Mouse (Mus musculus): ENCODE results near the gene Slfn14. TPM values are rescaled to one million over a fixed set of nuclear protein-coding genes. Genes with fewer than 3 reads are reported as not detected.
A peak's percentile ranks its signal among the peaks of the same experiment; 100 is the strongest.
"Not testable (repeated sequence)": the region's sequence is repeated elsewhere in the genome, so short reads cannot be mapped to it uniquely, and the experiment has no call there.

The Slfn14 gene
- 0.09 and 0.37 TPM in 2 replicates for polyA plus RNA-seq (2016; fragmentation: Nextera tagmentation; extraction: Ambion mirVana)

DNA sequence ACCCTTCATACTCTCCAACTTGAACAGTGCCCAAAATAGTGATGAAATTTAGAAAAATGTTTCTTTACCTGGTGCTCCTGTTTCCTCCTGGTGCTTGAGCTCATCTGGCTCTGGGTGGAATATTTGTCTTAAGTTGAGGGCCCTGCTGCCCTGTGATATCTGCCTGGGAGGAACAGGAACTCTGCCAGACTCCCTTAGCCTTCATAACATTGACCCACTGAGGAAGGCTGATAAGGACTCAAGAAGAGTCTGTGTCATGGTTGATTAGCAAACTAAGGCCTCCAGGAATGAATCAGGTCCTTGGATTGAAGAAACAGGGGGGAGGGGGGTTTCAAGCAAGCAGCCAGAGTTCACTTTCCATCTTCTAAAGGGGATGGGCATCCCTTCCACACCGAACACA, at the start of gene Slfn14:
TSS of gene Slfn14 (minus strand) at position 161 of the 400 bp plus-strand sequence.
- H3K9me3 ChIP-seq: no peaks in the 10 kb centered on the region
- WGBS: 83% methylated on average over 1 of the region's 1 CpGs
- H3K27ac ChIP-seq (replicated peaks): no peak within 1 kb of the TSS
- no peak for DNase-seq (ENCODE audit: low spot score)
- peaks cover 9% of the 10 kb centered on the region for H3K4me1 ChIP-seq
- H3K4me3 ChIP-seq: 0 out of 2 replicates have a peak within 1 kb of the TSS, but pooled peaks have one; percentile 9
- no peaks in the 10 kb centered on the region for H3K36me3 ChIP-seq (replicated peaks)
- H3K27me3 ChIP-seq (replicated peaks; ENCODE audit: low read depth, poor library complexity, severe bottlenecking): no peaks in the 10 kb centered on the region

DNA sequence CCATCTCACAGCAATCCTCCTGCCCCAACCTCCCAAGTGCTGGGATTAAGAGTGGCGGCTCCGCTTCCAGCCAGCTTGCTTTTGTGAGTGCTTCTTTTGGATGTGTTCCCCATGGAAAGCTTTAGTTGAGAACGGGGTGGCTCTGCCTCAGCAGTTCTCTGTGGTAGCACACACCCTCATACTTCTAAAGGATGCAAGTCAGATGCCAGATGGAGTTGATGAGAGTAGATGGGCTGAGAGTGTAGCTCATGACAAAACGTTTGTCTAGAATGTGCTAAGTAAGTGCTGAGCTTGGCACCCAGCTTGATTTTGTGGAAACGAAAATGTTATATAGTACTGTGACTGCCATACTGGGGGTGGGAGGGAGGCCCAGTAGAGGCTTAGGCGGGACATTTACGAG, 49.3 kb upstream of the Slfn14 start:
- 95% methylated on average over 7 of the region's 7 CpGs for WGBS

DNA sequence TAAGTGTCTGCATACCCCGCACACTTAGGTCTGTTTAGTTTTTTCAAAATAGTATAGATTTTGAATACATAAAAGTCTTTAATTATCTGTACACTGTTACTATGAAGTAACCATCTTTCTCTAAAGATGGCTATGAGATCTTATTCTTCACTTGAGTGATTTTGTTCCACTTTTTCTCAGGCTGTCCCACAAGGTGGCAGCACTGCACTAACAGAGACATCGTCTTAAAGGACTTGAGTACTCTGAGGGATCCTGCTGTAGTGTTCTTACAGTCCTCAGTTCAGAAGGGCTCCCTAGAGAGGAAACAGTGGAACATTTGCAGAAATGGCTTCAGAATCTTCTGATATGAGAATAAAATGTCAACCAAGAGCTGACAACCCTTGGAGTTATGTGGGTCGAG, 40.9 kb upstream of the Slfn14 start:
- 65% methylated on average over 3 of the region's 3 CpGs for WGBS
- Histone ChIP-seq H3K27me3 (replicated peaks; ENCODE audit: low read depth, poor library complexity, severe bottlenecking) (no peaks in the 10 kb centered on the region), H3K4me3 (no peak overlapping the region), H3K36me3 (replicated peaks) (peaks cover 80% of the 10 kb centered on the region), H3K4me1 (no peaks in the 10 kb centered on the region), H3K9me3 (no peaks in the 10 kb centered on the region), H3K27ac (replicated peaks) (no peak overlapping the region)
- DNase-seq (ENCODE audit: low spot score): peak; percentile 40

More for the DNA sequence above, 49.3 kb upstream of the Slfn14 start:
- Histone ChIP-seq H3K36me3 (replicated peaks) (peaks cover 88% of the 10 kb centered on the region), H3K27ac (replicated peaks) (no peak overlapping the region), H3K9me3 (no peaks in the 10 kb centered on the region), H3K4me3 (no peak overlapping the region), H3K27me3 (replicated peaks; ENCODE audit: low read depth, poor library complexity, severe bottlenecking) (no peaks in the 10 kb centered on the region), H3K4me1 (no peaks in the 10 kb centered on the region)
- no peak for DNase-seq (ENCODE audit: low spot score)

DNA sequence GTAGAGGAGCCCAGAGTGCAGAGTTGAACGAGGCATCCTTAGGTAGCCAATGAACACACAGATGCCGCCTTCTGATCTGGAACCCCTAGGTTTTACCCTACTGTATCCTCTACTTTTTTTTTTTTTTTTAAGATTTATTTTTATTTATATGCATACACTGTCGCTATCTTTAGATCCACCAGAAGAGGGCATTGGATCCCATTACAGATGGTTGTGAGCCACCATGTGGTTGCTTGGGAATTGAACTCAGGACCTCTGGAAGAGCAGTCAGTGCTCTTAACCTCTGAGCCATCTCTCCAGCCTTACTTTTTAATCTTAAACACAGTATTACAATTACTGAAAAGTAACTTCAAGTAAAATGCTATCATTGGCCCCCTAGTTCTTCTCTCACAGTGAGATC, 40.2 kb upstream of the Slfn14 start:
- H3K36me3 ChIP-seq (replicated peaks): peaks cover 85% of the 10 kb centered on the region
- not testable (repeated sequence) for H3K27me3 ChIP-seq (replicated peaks; ENCODE audit: low read depth, poor library complexity, severe bottlenecking); DNase-seq (ENCODE audit: low spot score); H3K4me3 ChIP-seq; H3K9me3 ChIP-seq; H3K4me1 ChIP-seq; H3K27ac ChIP-seq (replicated peaks)
- whole genome bisulfite sequencing: 86% methylated on average over 3 of the region's 3 CpGs

DNA sequence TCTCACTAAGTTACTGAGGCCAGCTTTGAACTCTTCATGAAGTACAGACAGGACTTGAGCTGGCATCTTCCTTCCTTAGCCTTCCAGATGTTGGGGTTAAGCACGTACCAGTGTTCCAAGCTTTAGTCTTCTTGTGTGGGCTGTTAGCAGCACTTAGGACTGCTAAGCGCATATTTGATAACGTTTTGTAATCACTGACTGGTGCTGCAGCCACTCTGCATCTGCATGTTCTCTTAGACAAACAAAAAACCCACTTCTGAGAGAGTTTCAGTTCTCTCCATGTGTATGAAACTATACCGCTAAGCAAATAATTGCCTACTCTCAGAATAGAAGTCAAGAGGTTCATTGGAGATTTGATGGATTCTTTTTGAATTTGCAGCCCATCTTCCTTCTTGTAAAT, 32.5 kb upstream of the Slfn14 start:
- peaks cover 93% of the 10 kb centered on the region for H3K36me3 ChIP-seq (replicated peaks)
- H3K4me1 ChIP-seq: no peaks in the 10 kb centered on the region
- DNase-seq (ENCODE audit: low spot score): no peak
- WGBS: 89% methylated on average over 4 of the region's 4 CpGs
- H3K4me3 ChIP-seq: no peak overlapping the region
- H3K27ac ChIP-seq (replicated peaks): no peak overlapping the region
- H3K9me3 ChIP-seq: no peaks in the 10 kb centered on the region
- no peaks in the 10 kb centered on the region for H3K27me3 ChIP-seq (replicated peaks; ENCODE audit: low read depth, poor library complexity, severe bottlenecking)

DNA sequence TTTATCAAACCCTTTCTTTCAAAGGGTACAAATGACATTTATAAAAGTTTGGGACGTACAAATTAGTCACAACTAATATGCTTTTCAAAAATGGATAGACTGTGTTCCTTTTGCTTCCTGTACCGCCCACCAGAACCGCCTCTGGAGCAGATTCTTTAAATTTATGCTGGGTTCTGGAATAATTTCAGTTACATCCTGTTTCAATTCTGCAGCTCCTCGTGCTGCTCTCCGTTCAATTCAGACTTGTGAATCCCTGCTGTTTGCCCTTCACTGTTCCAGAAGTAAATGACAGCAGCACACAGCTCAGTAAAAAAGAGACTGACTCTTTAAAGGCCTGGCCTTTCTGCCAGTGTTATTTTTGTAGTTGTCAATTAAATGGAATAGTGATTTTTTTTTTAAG, 25.9 kb upstream of the Slfn14 start:
- Histone ChIP-seq H3K36me3 (replicated peaks) (peaks cover 70% of the 10 kb centered on the region), H3K4me3 (no peak overlapping the region), H3K4me1 (no peaks in the 10 kb centered on the region), H3K27me3 (replicated peaks; ENCODE audit: low read depth, poor library complexity, severe bottlenecking) (no peaks in the 10 kb centered on the region), H3K27ac (replicated peaks) (no peak overlapping the region), H3K9me3 (no peaks in the 10 kb centered on the region)
- 87% methylated on average over 5 of the region's 5 CpGs for WGBS
- DNase-seq (ENCODE audit: low spot score): no peak

DNA sequence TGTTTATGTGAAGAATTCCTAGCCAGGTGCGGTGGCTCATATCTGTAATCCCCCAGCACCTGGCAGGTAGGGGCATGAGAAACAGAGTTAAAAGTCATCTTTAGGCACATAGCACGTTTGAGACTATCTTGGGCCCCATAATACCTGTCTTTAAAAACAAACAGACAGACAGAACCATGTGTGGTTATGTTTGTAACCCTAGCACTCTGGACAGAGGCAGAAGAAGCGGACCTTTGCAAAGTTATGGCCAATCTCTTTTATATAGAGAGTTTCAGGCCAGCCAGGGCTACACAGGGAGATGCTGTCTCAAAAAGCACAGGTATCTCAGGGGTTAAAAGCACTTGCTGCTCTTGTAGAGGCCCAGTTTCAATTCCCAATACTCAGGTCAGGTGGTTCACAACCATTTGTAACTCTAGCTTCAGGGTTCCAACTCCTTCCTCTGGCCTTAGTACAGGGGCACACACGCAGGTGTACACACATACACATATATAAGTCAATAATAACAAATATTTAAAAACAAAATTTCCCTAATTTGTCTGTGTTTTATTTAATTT, 20.3 kb upstream of the Slfn14 start:
- WGBS: 77% methylated on average over 4 of the region's 4 CpGs

DNA sequence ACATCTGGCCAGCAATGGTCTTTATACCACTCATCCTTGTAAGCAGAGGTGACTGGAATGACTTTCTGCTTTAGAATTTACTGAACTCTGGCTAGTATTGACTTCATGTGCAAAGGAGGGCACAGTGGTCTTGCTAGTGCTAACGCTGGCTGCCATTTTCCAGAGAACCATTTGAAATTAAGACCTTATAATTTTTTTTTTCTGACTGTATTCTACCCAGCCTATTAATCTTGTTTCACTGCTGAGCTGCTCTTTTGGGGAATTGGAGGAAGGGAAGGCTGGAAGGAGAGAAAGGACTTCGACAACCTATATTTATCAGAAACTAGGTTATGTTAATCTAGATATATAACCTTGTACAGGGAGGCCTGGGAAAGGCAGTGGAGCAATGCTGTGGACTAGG, 18.0 kb upstream of the Slfn14 start:
- Histone ChIP-seq H3K36me3 (replicated peaks) (peaks cover 19% of the 10 kb centered on the region), H3K4me1 (peaks cover 34% of the 10 kb centered on the region), H3K27ac (replicated peaks) (no peak overlapping the region), H3K9me3 (no peaks in the 10 kb centered on the region), H3K27me3 (replicated peaks; ENCODE audit: low read depth, poor library complexity, severe bottlenecking) (no peaks in the 10 kb centered on the region), H3K4me3 (peak overlapping the region; percentile 87; the same call in 1 of the 2 replicates)
- DNase-seq (ENCODE audit: low spot score): no peak
- WGBS: 96% methylated on average over 2 of the region's 2 CpGs

More for the DNA sequence above, 20.3 kb upstream of the Slfn14 start:
- Histone ChIP-seq H3K4me3 (no peak overlapping the region), H3K36me3 (replicated peaks) (peaks cover 30% of the 10 kb centered on the region), H3K4me1 (peaks cover 27% of the 10 kb centered on the region), H3K27ac (replicated peaks) (no peak overlapping the region), H3K9me3 (no peaks in the 10 kb centered on the region), H3K27me3 (replicated peaks; ENCODE audit: low read depth, poor library complexity, severe bottlenecking) (no peaks in the 10 kb centered on the region)
- DNase-seq (ENCODE audit: low spot score): no peak

DNA sequence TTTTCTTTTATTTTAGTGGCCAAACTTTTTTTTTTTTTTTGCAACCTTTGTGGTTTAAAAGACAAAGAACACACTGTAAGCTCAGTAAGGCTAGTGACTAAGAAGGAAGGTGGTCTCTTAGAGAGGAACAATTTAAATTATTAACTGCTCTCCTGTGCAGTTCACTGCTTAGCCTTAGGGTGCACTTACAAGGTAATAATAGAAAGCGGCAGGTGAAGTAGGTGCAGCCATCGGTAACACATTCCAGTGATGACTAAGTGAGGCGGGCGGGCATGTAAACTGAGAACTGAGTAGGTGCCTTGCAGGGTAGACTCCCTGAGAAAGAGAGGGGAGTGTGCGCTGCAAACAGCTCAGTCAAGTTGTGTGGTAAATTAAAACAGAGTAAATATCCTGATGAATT, 17.2 kb upstream of the Slfn14 start:
- Histone ChIP-seq H3K36me3 (replicated peaks) (peaks cover 12% of the 10 kb centered on the region), H3K27me3 (replicated peaks; ENCODE audit: low read depth, poor library complexity, severe bottlenecking) (no peaks in the 10 kb centered on the region), H3K9me3 (no peaks in the 10 kb centered on the region), H3K4me1 (peaks cover 34% of the 10 kb centered on the region), H3K27ac (replicated peaks) (no peak overlapping the region), H3K4me3 (peak overlapping the region; percentile 87)
- 51% methylated on average over 5 of the region's 5 CpGs for WGBS
- DNase-seq (ENCODE audit: low spot score): peak; percentile 14

DNA sequence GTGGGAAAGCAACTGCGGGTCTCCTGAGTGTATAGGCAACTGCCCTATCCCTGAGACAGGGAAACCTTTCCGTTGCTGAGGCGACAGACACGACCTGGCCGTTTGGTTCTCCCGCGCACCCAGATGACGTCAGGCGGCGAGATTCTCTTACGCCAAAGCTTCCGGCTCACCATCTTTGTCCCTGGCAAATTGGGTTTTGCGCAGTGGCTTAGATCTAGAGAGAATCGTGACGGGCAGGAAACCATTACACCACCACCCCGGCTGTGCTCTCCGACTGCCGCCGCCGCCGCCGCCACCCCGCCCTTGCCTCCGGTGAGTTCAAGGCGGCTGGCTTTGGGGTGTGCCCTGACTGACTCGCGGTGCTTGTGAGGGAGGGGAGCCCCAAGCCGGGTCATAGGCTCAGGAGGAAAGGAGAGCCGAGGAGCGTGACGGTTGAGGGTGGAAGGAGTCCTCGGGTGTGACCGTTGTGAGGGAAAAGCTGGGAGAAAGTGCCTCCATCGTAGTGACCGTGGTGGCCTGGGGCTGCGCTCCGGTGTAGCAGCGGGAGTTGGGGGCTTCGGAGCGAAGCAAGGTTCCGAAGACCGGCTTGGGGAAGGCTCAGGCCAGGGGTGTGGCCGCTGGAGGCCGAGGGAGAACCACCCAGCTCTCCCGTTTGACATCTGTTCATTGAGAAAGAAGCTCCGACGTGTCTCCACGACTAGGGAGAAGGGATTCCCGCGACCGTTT, 16.2 kb upstream of the Slfn14 start, which contains the start of gene Pex12:
TSS of gene Pex12 (minus strand) at position 61 of the 726 bp plus-strand sequence.
- Histone ChIP-seq H3K36me3 (replicated peaks) (peaks cover 2% of the 10 kb centered on the region; the same call in 1 of the 2 replicates), H3K9me3 (no peaks in the 10 kb centered on the region), H3K4me1 (peaks cover 44% of the 10 kb centered on the region), H3K27me3 (replicated peaks; ENCODE audit: low read depth, poor library complexity, severe bottlenecking) (no peaks in the 10 kb centered on the region), H3K4me3 (peak within 1 kb of the TSS; percentile 87), H3K27ac (replicated peaks) (peak within 1 kb of the TSS; percentile 95)
- whole genome bisulfite sequencing: under 1% methylated on average over 51 of the region's 51 CpGs
- peak; percentile 95 for DNase-seq (ENCODE audit: low spot score)

DNA sequence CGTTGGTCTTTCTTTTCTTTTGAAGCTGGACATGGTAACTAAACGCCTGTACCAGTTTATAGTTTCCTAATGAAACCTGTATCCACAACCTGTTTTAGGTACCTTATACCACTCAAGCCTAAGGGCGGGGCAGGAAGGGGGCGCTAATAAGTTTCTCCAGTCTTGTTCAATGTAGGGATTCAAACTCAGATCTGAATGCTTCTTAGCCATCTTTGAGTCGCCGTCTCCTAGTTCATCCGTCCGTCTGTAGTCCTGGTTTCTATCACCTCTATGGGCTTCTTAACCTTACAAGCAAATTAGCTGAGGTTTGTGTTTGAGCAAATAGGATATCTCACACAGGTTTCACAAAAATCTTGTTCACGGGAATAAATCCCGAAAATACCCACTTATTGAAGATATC, 15.6 kb upstream of the Slfn14 start:
- peak; percentile 13 for DNase-seq (ENCODE audit: low spot score)
- peak overlapping the region; percentile 95 for H3K27ac ChIP-seq (replicated peaks)
- peaks cover 49% of the 10 kb centered on the region for H3K4me1 ChIP-seq
- H3K36me3 ChIP-seq (replicated peaks): peaks cover 6% of the 10 kb centered on the region
- peak overlapping the region; percentile 87 for H3K4me3 ChIP-seq
- no peaks in the 10 kb centered on the region for H3K9me3 ChIP-seq
- H3K27me3 ChIP-seq (replicated peaks; ENCODE audit: low read depth, poor library complexity, severe bottlenecking): no peaks in the 10 kb centered on the region
- 8% methylated on average over 10 of the region's 10 CpGs for WGBS

DNA sequence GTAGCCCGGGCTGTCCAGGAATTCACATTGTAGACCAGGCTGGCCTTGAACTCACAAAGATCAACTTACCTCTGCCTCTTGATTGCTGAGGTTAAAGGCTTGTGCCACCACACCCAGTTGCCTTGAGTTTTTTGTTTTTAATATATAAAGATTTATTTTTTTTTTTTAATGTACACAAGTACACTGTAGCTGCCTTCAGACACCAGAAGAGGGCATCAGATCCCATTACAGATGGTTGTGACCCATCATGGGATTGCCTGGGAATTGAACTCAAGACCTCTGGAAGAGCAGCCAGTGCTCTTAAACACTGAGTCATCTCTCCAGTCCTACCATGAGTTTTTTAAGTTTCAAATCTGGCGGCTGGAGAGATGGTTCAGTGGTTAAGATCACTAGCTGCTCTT, 14.9 kb upstream of the Slfn14 start:
- 66% methylated on average over 2 of the region's 2 CpGs for WGBS
- Histone ChIP-seq H3K27ac (replicated peaks) (no peak overlapping the region), H3K36me3 (replicated peaks) (peaks cover 13% of the 10 kb centered on the region), H3K9me3 (no peaks in the 10 kb centered on the region), H3K4me1 (peaks cover 47% of the 10 kb centered on the region), H3K4me3 (peak overlapping the region; percentile 87; the same call in 1 of the 2 replicates), H3K27me3 (replicated peaks; ENCODE audit: low read depth, poor library complexity, severe bottlenecking) (no peaks in the 10 kb centered on the region)
- no peak for DNase-seq (ENCODE audit: low spot score)

DNA sequence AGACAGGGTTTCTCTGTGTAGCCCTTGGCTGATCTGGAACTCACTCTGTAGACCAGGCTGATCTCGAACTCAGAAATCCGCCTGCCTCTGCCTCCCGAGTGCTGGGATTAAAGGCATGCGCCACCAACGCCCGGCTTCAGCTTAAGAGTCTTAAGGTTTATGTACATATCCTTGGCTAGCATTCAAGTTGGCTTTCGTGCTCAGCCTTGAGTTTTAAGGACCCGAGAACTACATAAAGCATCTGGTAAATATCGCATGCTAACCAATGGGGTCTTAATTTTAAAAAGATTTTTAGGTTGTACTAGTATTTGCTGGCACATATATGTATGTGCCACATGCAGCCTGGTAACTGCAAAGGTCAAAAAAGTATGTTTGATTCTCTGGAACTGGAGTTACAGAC, 13.2 kb upstream of the Slfn14 start:
- 96% methylated on average over 9 of the region's 9 CpGs for WGBS
- H3K4me3 ChIP-seq: 0 out of 2 replicates have a peak overlapping the region, but pooled peaks have one; percentile 83

More for the DNA sequence above, 13.2 kb upstream of the Slfn14 start:
- H3K27ac ChIP-seq (replicated peaks): no peak overlapping the region
- no peaks in the 10 kb centered on the region for H3K9me3 ChIP-seq
- no peak for DNase-seq (ENCODE audit: low spot score)
- H3K36me3 ChIP-seq (replicated peaks): peaks cover 30% of the 10 kb centered on the region
- H3K27me3 ChIP-seq (replicated peaks; ENCODE audit: low read depth, poor library complexity, severe bottlenecking): no peaks in the 10 kb centered on the region
- H3K4me1 ChIP-seq: peaks cover 44% of the 10 kb centered on the region

Measured in embryonic facial prominence, embryonic 10.5 days (tissue).